Mouse (Mus musculus): Measurements from ENCODE around the gene Cpm.
"Not testable (repeated sequence)": the region's sequence is repeated elsewhere in the genome, so short reads cannot be mapped to it uniquely, and the experiment has no call there.

Gene Cpm

GRCm38 (mm10) chr10:117607804-117608279 is 21.5 kb upstream of the Cpm start:
- DNase-seq = no peak

GRCm38 (mm10) chr10:117608487-117608886 is 20.8 kb upstream of the Cpm start:
- no peak for DNase-seq

- no peak for DNase-seq
These were observed 20.1 kb upstream of the Cpm start for GRCm38 (mm10) chr10:117608988-117609809.

GRCm38 (mm10) chr10:117609810-117610090 is 19.6 kb upstream of the Cpm start:
- DNase-seq = no peak

- no peak for DNase-seq
These were observed 19.0 kb upstream of the Cpm start for GRCm38 (mm10) chr10:117610160-117610764.

GRCm38 (mm10) chr10:117610794-117611384 is 18.4 kb upstream of the Cpm start:
- DNase-seq = no peak

- no peak for DNase-seq
These were observed 17.8 kb upstream of the Cpm start for GRCm38 (mm10) chr10:117611503-117611902.

- no peak for DNase-seq
These were observed 17.3 kb upstream of the Cpm start for GRCm38 (mm10) chr10:117611976-117612375.

- DNase-seq = no peak
These were observed 16.4 kb upstream of the Cpm start for GRCm38 (mm10) chr10:117612621-117613584.

GRCm38 (mm10) chr10:117613960-117614359 is 15.3 kb upstream of the Cpm start:
- DNase-seq = no peak

- no peak for DNase-seq
These were observed 14.9 kb upstream of the Cpm start for GRCm38 (mm10) chr10:117614387-117614786.

GRCm38 (mm10) chr10:117615239-117615638 is 14.1 kb upstream of the Cpm start:
- no peak for DNase-seq

- no peak for DNase-seq
These were observed 13.6 kb upstream of the Cpm start for GRCm38 (mm10) chr10:117615746-117616145.

- no peak for DNase-seq
These were observed 13.1 kb upstream of the Cpm start for GRCm38 (mm10) chr10:117616191-117616680.

- DNase-seq = not testable (repeated sequence)
These were observed 12.5 kb upstream of the Cpm start for GRCm38 (mm10) chr10:117616765-117617164.

- no peak for DNase-seq
These were observed 11.5 kb upstream of the Cpm start for GRCm38 (mm10) chr10:117617568-117618345.

GRCm38 (mm10) chr10:117619041-117619861 is 10.0 kb upstream of the Cpm start:
- DNase-seq = no peak

- no peak for DNase-seq
These were observed 9.5 kb upstream of the Cpm start for GRCm38 (mm10) chr10:117619862-117620179.

- DNase-seq = no peak
These were observed 8.8 kb upstream of the Cpm start for GRCm38 (mm10) chr10:117620530-117620929.

GRCm38 (mm10) chr10:117620934-117621501 is 8.3 kb upstream of the Cpm start:
- no peak for DNase-seq
